Mouse (Mus musculus) embryonic facial prominence, embryonic 14.5 days (tissue): ENCODE results near the gene Dnase1l1. TPM values are rescaled to one million over a fixed set of nuclear protein-coding genes. Genes with fewer than 3 reads are reported as not detected.

Experiments used
- ATAC-seq: fragments of 200-750 bp; cut with Nextera tagmentation; 2 replicates; pipeline ENCODE4 v1.8.0; 2017; ENCODE audit warnings: low read depth, moderate number of reproducible peaks, moderate TSS enrichment
- DNase-seq: peaks from one replicate; pipeline ENCODE4 v3.0.0-alpha.2; 2015; ENCODE audit warnings: low spot score
- H3K27ac ChIP-seq: fragments of 300-500 bp; sonication (generic); replicated peaks from 2 replicates; pipeline ENCODE4 v1.5.1; 2014; ENCODE audit warnings: low read depth, mild to moderate bottlenecking, low read length, moderate library complexity
- H3K27me3 ChIP-seq: fragments of 300-500 bp; sonication (generic); replicated peaks from 2 replicates; pipeline ENCODE4 v1.6.1; 2014; ENCODE audit warnings: low read length; ENCODE audit not compliant: control insufficient read depth, insufficient read depth
- H3K36me3 ChIP-seq: fragments of 300-500 bp; sonication (generic); 2 replicates; pipeline ENCODE4 v1.6.1; 2014; ENCODE audit warnings: low read length, mixed read lengths; ENCODE audit not compliant: control insufficient read depth, insufficient read depth
- H3K4me1 ChIP-seq: fragments of 300-500 bp; sonication (generic); 2 replicates; pipeline ENCODE4 v1.6.1; 2014; ENCODE audit warnings: antibody characterized with exemption, low read length; ENCODE audit not compliant: control insufficient read depth, insufficient read depth
- H3K4me2 ChIP-seq: fragments of 300-500 bp; sonication (generic); 2 replicates; pipeline ENCODE4 v1.6.1; 2014; ENCODE audit warnings: low read depth, mild to moderate bottlenecking, low read length, moderate library complexity, mixed read lengths
- H3K4me3 ChIP-seq: fragments of 300-500 bp; sonication (generic); 2 replicates; pipeline ENCODE4 v1.5.1; 2014; ENCODE audit warnings: low read depth, mild to moderate bottlenecking, low read length
- H3K9ac ChIP-seq: fragments of 300-500 bp; sonication (generic); 2 replicates; pipeline ENCODE4 v1.6.1; 2014; ENCODE audit warnings: low read depth, mild to moderate bottlenecking, low read length, moderate library complexity, mixed read lengths
- H3K9me3 ChIP-seq: fragments of 300-500 bp; sonication (generic); 2 replicates; pipeline ENCODE4 v1.6.1; 2016; ENCODE audit warnings: low read length; ENCODE audit not compliant: control insufficient read depth
- whole genome bisulfite sequencing: fragments of 180-500 bp; shearing (Covaris S2); extraction: QIAGEN DNeasy Blood & Tissue Kit; methylation state at CpG from one replicate; pipeline ENCODE4 v1.1.7; 2014; 5-methylcytosine and 5-hydroxymethylcytosine counted together
- polyA plus RNA-seq: library from polyadenylated mRNA; unstranded; fragments of >200 nt; fragmentation: Nextera tagmentation; extraction: Ambion mirVana; gene quantifications from 2 replicates; pipeline ENCODE4 v1.2.1, GENCODE M21; 2014

Gene Dnase1l1
- 16.5 and 19.3 TPM in 2 replicates for polyA plus RNA-seq

DNA sequence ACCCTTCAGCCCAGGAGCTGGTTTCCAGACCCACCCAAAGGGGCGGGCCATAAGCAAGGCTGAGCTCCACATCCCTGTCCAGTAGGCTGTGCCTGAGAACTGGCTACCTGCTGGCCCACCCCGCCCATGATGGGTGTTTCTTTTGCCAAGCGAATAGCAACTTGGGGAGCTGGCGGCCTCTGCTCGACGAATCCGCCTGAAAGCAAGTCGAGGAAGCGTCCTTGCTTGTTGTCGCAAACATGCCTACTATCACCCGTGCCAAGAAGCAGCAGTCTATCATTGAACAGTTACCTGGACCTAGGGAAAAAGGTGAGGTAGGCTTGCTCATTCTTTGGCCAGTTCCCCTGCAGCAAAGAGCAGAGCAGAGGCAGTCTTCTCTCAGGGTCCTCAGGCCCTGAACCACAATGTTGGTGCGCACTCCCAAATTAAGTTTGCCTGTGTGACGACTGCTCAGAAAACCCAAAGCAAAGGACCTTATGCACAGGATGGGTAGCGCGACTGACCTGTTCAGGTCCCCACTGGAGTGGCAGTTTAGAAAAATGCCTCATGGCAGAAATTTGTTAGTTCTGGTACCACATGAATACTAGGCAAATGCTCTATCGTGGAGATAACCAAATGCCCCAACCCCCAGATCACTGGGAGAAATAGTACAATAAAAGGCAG lies at the start of gene Dnase1l1, which contains the start of gene Taz:
TSS of gene Dnase1l1 (minus strand) at position 606 of the 663 bp plus-strand sequence.
TSS of gene Taz (plus strand) at position 181 of the 663 bp plus-strand sequence.
- Histone ChIP-seq H3K9ac (peak within 1 kb of the TSS; percentile 77), H3K4me2 (peak within 1 kb of the TSS; percentile 66), H3K27ac (peak within 1 kb of the TSS; percentile 87), H3K36me3 (no peaks in the 10 kb centered on the region), H3K4me1 (no peaks in the 10 kb centered on the region), H3K27me3 (no peaks in the 10 kb centered on the region), H3K4me3 (peak within 1 kb of the TSS; percentile 62), H3K9me3 (no peaks in the 10 kb centered on the region)
- WGBS: 22% methylated on average over 13 of the region's 16 CpGs
- ATAC-seq (peak; percentile 95), DNase-seq (peak; percentile 95)

DNA sequence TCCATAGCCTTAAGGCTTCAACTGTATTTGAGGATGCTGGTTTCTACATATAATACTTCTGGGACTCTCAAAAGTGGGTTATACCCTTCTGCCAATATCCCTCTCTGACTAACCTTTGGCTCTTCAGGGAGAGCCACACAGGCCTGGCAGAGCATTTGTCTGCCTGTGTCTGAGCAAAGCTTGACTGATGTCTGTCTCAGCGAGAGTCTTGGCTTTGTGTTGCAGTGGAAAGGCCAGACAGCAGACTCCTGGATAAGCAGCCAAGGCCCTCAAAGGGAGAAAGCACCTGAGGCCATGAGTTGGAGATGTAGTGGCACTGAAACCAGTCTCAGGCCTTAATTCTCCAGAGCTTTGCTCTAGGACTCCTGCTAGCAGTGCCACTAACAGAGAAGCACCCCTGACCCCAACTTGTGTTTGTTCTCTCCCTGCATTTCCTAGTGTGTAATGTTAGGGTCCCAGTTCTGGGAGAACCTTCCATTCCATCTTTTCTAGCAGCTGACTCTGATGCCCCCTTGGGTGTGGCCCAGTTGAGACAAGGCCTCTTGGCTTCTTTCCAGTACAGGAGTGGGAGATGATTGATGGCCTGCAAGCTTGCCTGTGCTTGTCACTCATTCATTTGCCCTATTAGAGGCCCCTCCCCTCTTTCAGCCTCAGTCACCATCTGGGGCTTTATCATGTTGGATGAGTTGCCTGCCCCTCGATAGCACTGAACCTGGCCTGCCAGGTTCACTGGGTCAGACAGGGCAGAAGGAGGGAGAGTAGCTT lies 48.2 kb upstream of the Dnase1l1 start:
- H3K9ac ChIP-seq: peak overlapping the region; percentile 70
- 45% methylated on average over 2 of the region's 2 CpGs for WGBS
- H3K27ac ChIP-seq: 0 out of 2 replicates have a peak overlapping the region, but pooled peaks have one; percentile 3
- H3K27me3 ChIP-seq: no peaks in the 10 kb centered on the region
- H3K9me3 ChIP-seq: no peaks in the 10 kb centered on the region
- no peak for ATAC-seq
- H3K4me1 ChIP-seq: peaks cover 3% of the 10 kb centered on the region; the same call in 1 of the 2 replicates
- peaks cover 18% of the 10 kb centered on the region; the same call in 1 of the 2 replicates for H3K36me3 ChIP-seq
- peak; percentile 60 for DNase-seq
- H3K4me2 ChIP-seq: peak overlapping the region; percentile 65
- peak overlapping the region; percentile 52 for H3K4me3 ChIP-seq

- WGBS: 14% methylated on average over 8 of the region's 10 CpGs
- H3K27ac ChIP-seq: peak overlapping the region; percentile 39; the same call in 1 of the 2 replicates
- peak overlapping the region; percentile 65 for H3K4me2 ChIP-seq
- H3K4me3 ChIP-seq: peak overlapping the region; percentile 52
- H3K36me3 ChIP-seq: peaks cover 7% of the 10 kb centered on the region; the same call in 1 of the 2 replicates
- H3K27me3 ChIP-seq: no peaks in the 10 kb centered on the region
- peak overlapping the region; percentile 70 for H3K9ac ChIP-seq
- DNase-seq (no peak), ATAC-seq (peak; percentile 20)
- H3K4me1 ChIP-seq: peaks cover 3% of the 10 kb centered on the region; the same call in 1 of the 2 replicates
- H3K9me3 ChIP-seq: no peaks in the 10 kb centered on the region
Measured at GRCm38 (mm10) chrX:74329215-74329671, 47.1 kb upstream of the Dnase1l1 start.

- DNase-seq: peak; percentile 83
- WGBS: 12% methylated on average over 19 of the region's 30 CpGs
Measured at GRCm38 (mm10) chrX:74328725-74329161, 46.6 kb upstream of the Dnase1l1 start, which contains the start of gene Plxna3. TSS of gene Plxna3 (plus strand) at chrX:74329066.

GRCm38 (mm10) chrX:74312540-74313464 lies 30.7 kb upstream of the Dnase1l1 start, which contains the start of gene Fam50a:
TSS of gene Fam50a (plus strand) at chrX:74313033.
- H3K9ac ChIP-seq: peak within 1 kb of the TSS; percentile 83
- WGBS: 28% methylated on average over 35 of the region's 59 CpGs
- ATAC-seq: peak; percentile 96

More at GRCm38 (mm10) chrX:74328725-74329161, 46.6 kb upstream of the Dnase1l1 start, which contains the start of gene Plxna3:
- H3K9ac ChIP-seq: peak within 1 kb of the TSS; percentile 70
- no peaks in the 10 kb centered on the region for H3K27me3 ChIP-seq
- H3K4me2 ChIP-seq: peak within 1 kb of the TSS; percentile 65
- peaks cover 3% of the 10 kb centered on the region; the same call in 1 of the 2 replicates for H3K36me3 ChIP-seq
- peak within 1 kb of the TSS; percentile 52 for H3K4me3 ChIP-seq
- ATAC-seq: peak; percentile 94
- H3K4me1 ChIP-seq: peaks cover 3% of the 10 kb centered on the region; the same call in 1 of the 2 replicates
- H3K9me3 ChIP-seq: no peaks in the 10 kb centered on the region
- peak within 1 kb of the TSS; percentile 77 for H3K27ac ChIP-seq

DNA sequence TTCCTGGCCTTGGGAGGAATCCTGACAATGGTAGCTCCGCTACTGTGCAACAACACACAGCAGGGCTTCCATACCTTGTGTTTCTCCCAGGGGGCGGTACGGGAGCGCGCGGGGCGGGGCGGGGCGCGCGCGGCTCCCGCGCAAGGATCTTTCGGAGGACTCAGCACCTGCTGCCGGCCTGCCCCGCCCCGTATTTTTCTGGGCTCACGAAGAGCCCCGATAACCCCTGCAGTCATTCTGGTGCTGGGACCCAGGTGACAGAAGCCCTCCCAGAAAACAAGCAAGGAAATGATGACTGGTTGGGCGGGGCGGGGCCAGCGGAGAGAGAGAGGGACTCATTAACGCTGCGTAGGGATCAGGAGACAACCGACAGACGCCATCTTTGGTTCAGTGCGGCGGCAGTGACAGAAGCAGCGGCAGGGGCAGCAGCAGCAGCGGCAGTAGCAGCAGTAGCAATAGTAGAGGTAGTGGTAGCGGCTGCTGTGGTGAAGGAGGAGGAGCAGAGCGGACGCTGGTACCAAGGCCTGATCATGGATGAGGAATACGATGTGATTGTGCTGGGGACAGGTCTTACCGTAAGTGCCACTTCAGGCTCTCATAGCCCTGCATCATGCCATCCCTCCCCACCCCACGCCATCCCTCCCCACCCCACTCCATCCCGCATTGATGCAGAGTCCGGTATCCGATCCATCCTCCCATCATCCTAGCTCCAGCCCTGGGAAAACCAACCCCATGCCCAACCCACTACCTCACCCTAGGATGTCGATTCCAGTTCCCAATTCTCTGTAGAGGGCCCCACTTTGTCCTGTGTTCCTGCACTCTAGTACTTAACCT lies 22.9 kb upstream of the Dnase1l1 start, which contains the start of gene Gdi1:
TSS of gene Gdi1 (plus strand) at position 132 of the 834 bp plus-strand sequence.
- Histone ChIP-seq H3K4me2 (peak within 1 kb of the TSS; percentile 56), H3K27me3 (no peaks in the 10 kb centered on the region), H3K9ac (peak within 1 kb of the TSS; percentile 74), H3K36me3 (peaks cover 55% of the 10 kb centered on the region), H3K27ac (peak within 1 kb of the TSS; percentile 89), H3K9me3 (no peaks in the 10 kb centered on the region), H3K4me3 (peak within 1 kb of the TSS; percentile 57), H3K4me1 (no peaks in the 10 kb centered on the region)
- ATAC-seq (peak; percentile 88), DNase-seq (peak; percentile 80)
- WGBS: 17% methylated on average over 27 of the region's 41 CpGs

More at GRCm38 (mm10) chrX:74312540-74313464, 30.7 kb upstream of the Dnase1l1 start, which contains the start of gene Fam50a:
- H3K4me2 ChIP-seq: peak within 1 kb of the TSS; percentile 66
- no peaks in the 10 kb centered on the region for H3K27me3 ChIP-seq
- H3K36me3 ChIP-seq: peaks cover 32% of the 10 kb centered on the region
- DNase-seq: peak; percentile 94
- H3K27ac ChIP-seq: peak within 1 kb of the TSS; percentile 81
- H3K9me3 ChIP-seq: no peaks in the 10 kb centered on the region
- H3K4me3 ChIP-seq: peak within 1 kb of the TSS; percentile 62
- no peaks in the 10 kb centered on the region for H3K4me1 ChIP-seq

- Histone ChIP-seq H3K27me3 (no peaks in the 10 kb centered on the region), H3K36me3 (0 out of 2 replicates have a peak, but pooled peaks cover 25% of the 10 kb centered on the region), H3K4me3 (no peak overlapping the region), H3K4me1 (no peaks in the 10 kb centered on the region), H3K4me2 (no peak overlapping the region), H3K9me3 (no peaks in the 10 kb centered on the region), H3K9ac (no peak overlapping the region), H3K27ac (no peak overlapping the region)
- no peak for ATAC-seq
- WGBS: 86% methylated on average over 3 of the region's 3 CpGs
- no peak for DNase-seq
Measured at GRCm38 (mm10) chrX:74299721-74300120, 17.6 kb upstream of the Dnase1l1 start.
